Mouse (Mus musculus) hindbrain, postnatal 0 days (tissue): ENCODE data around the gene Ifnar1. TPM values are rescaled to one million over a fixed set of nuclear protein-coding genes. Genes with fewer than 3 reads are reported as not detected.

Source experiments
- ATAC-seq: fragments of 200-750 bp; cut with Nextera tagmentation; 2 replicates; pipeline ENCODE4 v1.8.0; 2017; ENCODE audit warnings: mild to moderate bottlenecking, moderate TSS enrichment, moderate library complexity
- DNase-seq: peaks from one replicate; pipeline ENCODE4 v3.0.0-alpha.2; 2015; ENCODE audit warnings: low spot score
- H3K27ac ChIP-seq: fragments of 300-500 bp; sonication (generic); 2 replicates; pipeline ENCODE4 v1.5.1; 2014; ENCODE audit warnings: mild to moderate bottlenecking
- H3K27me3 ChIP-seq: fragments of 300-500 bp; sonication (generic); 2 replicates; pipeline ENCODE4 v1.6.1; 2014; ENCODE audit warnings: low read length, mixed read lengths; ENCODE audit not compliant: insufficient read depth
- H3K36me3 ChIP-seq: fragments of 300-500 bp; sonication (generic); 2 replicates; pipeline ENCODE4 v1.6.1; 2014; ENCODE audit warnings: low read length, mixed read lengths; ENCODE audit not compliant: insufficient read depth
- H3K4me1 ChIP-seq: fragments of 300-500 bp; sonication (generic); 2 replicates; pipeline ENCODE4 v1.6.1; 2014; ENCODE audit warnings: antibody characterized with exemption, low read length, mixed read lengths; ENCODE audit not compliant: insufficient read depth
- H3K4me2 ChIP-seq: fragments of 300-500 bp; sonication (generic); 2 replicates; pipeline ENCODE4 v1.6.1; 2014; ENCODE audit warnings: low read depth, mild to moderate bottlenecking, low read length, moderate library complexity, mixed read lengths
- H3K4me3 ChIP-seq: fragments of 300-500 bp; sonication (generic); 2 replicates; pipeline ENCODE4 v1.5.1; 2014; ENCODE audit warnings: low read length
- H3K9ac ChIP-seq: fragments of 300-500 bp; sonication (generic); replicated peaks from 2 replicates; pipeline ENCODE4 v1.6.1; 2014; ENCODE audit warnings: mild to moderate bottlenecking, low read length, moderate library complexity, mixed read lengths
- H3K9me3 ChIP-seq: fragments of 300-500 bp; sonication (generic); 2 replicates; pipeline ENCODE4 v1.6.1; 2016; ENCODE audit warnings: low read length, mixed read lengths
- CTCF ChIP-seq: IDR thresholded peaks from 2 replicates; pipeline ENCODE4 v1.5.1; 2016; ENCODE audit warnings: antibody characterized with exemption, control low read depth, low read depth
- WGBS: fragments of 180-500 bp; shearing (Covaris S2); extraction: QIAGEN DNeasy Blood & Tissue Kit; methylation state at CpG from one replicate; pipeline ENCODE4 v1.1.7; 2014; 5-methylcytosine and 5-hydroxymethylcytosine counted together
- polyA plus RNA-seq: library from polyadenylated mRNA; unstranded; fragments of >200 nt; fragmentation: Nextera tagmentation; extraction: Ambion mirVana; gene quantifications from 2 replicates; pipeline ENCODE4 v1.2.1, GENCODE M21; 2015
- total RNA-seq: library from RNA; depleted of rRNA; stranded (reverse); fragments of >200 nt; gene quantifications from 2 replicates; pipeline ENCODE4 v1.2.3, GENCODE M21; 2014

The Ifnar1 gene
- total and polyA plus RNA-seq, 2 experiments from 2014 or later = 34.1 to 53.1 TPM

DNA sequence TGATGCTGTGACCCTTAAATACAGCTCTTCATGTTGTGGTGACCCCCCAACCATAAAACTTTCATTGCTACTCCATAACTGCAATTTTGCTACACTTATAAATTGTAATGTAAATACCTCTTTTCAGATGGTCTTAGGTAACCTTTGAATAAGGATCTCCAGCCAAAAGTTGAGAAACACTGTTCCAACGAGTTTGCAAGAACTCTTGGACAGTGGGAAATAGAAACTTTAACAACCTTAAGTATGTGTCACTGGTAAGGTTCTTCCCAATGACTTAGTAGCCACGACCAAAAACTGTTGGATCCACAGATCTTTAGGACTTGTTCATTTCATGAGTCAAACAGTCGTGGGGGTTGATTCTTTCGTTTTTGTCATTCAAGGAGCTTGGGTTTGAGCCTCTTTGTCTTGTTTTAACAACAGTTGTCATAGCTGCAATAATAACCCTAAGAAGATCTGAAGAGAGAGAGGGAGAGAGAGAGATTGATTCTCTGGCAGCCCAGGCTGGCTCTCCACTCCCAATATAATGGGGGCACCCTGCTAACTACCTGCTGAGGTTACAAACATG is 21.1 kb upstream of the Ifnar1 start:
- Histone ChIP-seq H3K4me3 (peak overlapping the region; percentile 47), H3K9me3 (no peaks in the 10 kb centered on the region), H3K27me3 (no peaks in the 10 kb centered on the region), H3K4me2 (peak overlapping the region; percentile 62), H3K36me3 (no peaks in the 10 kb centered on the region; the same call in 1 of the 2 replicates), H3K27ac (peak overlapping the region; percentile 82; the same call in 1 of the 2 replicates), H3K9ac (peak overlapping the region; percentile 51), H3K4me1 (peaks cover 17% of the 10 kb centered on the region; the same call in 1 of the 2 replicates)
- TF ChIP-seq CTCF = no peak
- no peak for DNase-seq
- WGBS = 83% methylated on average over 4 of the region's 4 CpGs
- no peak for ATAC-seq

DNA sequence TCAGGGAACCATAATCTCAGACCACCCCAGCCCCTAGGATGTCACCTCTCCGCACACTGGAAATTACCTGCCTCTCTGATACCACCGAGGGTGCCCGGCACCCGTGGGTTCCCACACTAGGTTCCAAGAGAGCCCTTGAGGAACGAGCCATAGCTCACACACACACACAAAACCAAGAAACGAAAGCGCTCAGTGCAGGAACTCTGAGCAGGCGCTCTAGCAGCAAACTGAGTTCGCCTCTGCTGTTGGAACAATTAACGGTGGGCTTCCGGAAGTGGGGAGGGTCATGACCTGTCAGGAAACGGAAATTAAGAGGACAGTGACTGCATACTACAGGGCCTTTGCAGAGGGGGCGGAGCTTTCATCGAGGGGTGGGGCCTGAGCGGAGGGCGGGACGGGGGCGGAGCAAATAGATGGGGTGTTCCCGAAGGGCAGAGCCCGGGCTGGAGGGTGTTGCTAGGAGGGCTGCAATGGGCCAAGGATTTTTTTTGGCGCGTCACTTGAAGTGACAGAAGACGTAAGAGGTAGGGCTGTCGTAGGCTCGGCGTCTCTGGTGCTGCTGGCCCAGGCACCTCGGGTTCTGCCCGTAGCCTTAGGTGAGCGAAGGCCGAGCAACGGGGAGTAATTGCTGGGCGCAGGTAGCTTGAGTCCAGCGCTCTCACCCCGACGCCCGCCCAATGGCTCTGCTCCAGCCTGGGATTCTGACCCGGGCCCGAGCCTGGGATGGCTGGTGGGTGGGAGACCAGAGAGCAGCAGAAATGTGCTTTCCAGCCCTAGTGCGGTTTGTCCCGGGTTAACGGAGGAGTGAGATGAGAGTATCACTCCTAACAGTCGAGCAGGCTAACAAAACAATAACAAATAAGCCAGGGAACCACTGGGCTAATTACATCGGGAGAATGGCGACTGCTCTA is 20.2 kb upstream of the Ifnar1 start:
- ATAC-seq = peak; percentile 98
- peak; percentile 93 for DNase-seq
- Histone ChIP-seq H3K27me3 (no peaks in the 10 kb centered on the region), H3K4me2 (peak overlapping the region; percentile 62), H3K4me1 (peaks cover 17% of the 10 kb centered on the region; the same call in 1 of the 2 replicates), H3K4me3 (peak overlapping the region; percentile 47), H3K27ac (peak overlapping the region; percentile 82), H3K36me3 (no peaks in the 10 kb centered on the region; the same call in 1 of the 2 replicates), H3K9ac (peak overlapping the region; percentile 51), H3K9me3 (no peaks in the 10 kb centered on the region)
- TF ChIP-seq CTCF = no peak
- WGBS = 2% methylated on average over 44 of the region's 44 CpGs

DNA sequence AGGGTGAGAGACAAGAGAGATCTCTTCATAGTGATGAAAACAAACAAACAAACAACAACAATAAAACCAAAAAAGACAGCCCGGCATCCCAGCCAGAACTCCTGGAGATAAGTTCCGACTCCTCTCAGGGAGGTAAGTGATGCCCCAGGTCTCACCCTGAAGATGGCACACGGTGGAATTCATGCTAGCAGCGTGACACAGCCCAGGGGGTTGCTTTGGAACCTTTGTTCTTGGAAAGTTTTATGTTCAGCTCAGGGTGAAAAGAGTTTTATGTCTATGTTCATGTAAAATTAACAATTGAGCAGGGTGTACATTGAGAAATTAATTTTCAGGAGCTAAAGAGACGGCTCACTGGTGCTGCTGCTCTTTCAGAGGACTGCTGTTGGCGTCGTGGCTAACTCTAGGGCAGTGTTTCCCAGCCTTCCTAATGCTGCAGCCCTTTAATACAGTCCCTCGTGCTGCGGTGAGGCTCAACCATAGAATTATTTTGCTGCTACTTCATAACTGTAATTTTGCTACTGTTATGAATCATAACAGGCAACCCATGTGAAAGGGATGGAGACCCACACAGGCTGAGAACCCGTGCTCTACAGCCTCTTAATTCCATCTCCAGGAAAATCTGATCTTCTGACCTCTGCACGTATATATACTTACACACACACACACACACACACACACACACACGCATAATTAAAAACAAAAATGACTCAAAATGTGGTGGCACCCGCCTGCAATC is 19.4 kb upstream of the Ifnar1 start:
- Histone ChIP-seq H3K27ac (peak overlapping the region; percentile 82; the same call in 1 of the 2 replicates), H3K9ac (peak overlapping the region; percentile 51; the same call in 1 of the 2 replicates), H3K4me2 (peak overlapping the region; percentile 62), H3K9me3 (no peaks in the 10 kb centered on the region), H3K27me3 (no peaks in the 10 kb centered on the region), H3K4me1 (peaks cover 17% of the 10 kb centered on the region; the same call in 1 of the 2 replicates), H3K36me3 (no peaks in the 10 kb centered on the region; the same call in 1 of the 2 replicates), H3K4me3 (peak overlapping the region; percentile 47)
- ATAC-seq (no peak), DNase-seq (no peak)
- WGBS = 45% methylated on average over 13 of the region's 13 CpGs
- no peak for TF ChIP-seq CTCF

DNA sequence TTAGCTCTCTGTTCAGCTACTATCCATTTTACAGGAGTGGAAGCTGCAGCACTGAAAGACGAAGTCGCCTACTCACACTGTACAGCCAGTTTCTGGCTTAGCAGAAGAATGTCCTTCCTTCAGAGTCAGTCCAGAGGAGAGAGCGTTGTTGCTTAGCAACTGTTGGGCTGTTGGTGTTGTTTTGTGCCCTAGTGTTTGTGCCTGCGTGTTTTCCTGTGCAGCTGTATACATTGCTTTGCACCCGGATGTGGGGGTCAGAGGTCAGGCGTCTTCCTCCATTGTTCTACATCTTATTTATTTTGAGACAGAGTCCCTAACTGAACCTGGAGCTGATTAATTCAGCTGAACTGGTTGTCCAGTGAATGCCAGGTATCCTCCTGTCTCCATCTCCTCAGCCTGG is 18.5 kb upstream of the Ifnar1 start:
- ATAC-seq = peak; percentile 37; the same call in 1 of the 2 replicates
- no peak overlapping the region for H3K4me3 ChIP-seq
- no peak for TF ChIP-seq CTCF

DNA sequence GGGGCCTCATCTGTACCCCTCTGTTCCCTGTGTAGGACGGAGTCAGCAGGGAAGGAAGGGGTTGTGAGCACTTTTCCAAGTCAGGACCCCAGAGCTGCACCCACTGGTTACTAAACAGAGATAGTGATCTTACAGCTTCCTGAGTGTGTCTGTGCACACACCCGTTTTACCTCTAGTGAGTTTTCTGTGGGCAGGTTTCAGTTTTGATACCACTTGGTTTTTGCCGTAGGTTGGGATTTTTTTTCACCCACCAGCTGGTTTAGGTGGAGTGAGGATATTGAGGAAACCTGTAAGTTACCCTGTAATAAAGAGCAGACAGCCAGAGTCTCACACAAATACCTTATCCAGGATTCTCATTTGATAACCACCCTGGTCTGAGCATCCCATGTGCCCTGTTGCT is 14.6 kb upstream of the Ifnar1 start:
- WGBS = 88% methylated on average over 3 of the region's 3 CpGs
- TF ChIP-seq CTCF = no peak
- no peaks in the 10 kb centered on the region; the same call in 1 of the 2 replicates for H3K36me3 ChIP-seq

More for the DNA sequence above, 18.5 kb upstream of the Ifnar1 start:
- Histone ChIP-seq H3K9me3 (no peaks in the 10 kb centered on the region), H3K4me1 (peaks cover 17% of the 10 kb centered on the region; the same call in 1 of the 2 replicates), H3K9ac (no peak overlapping the region), H3K27ac (no peak overlapping the region), H3K4me2 (peak overlapping the region; percentile 62; the same call in 1 of the 2 replicates), H3K27me3 (no peaks in the 10 kb centered on the region), H3K36me3 (no peaks in the 10 kb centered on the region; the same call in 1 of the 2 replicates)
- WGBS = 35% methylated on average over 6 of the region's 6 CpGs
- peak; percentile 50 for DNase-seq

GRCm38 (mm10) chr16:91471481-91471880 is 13.6 kb upstream of the Ifnar1 start:
- Histone ChIP-seq H3K9ac (no peak overlapping the region), H3K27ac (no peak overlapping the region), H3K36me3 (no peaks in the 10 kb centered on the region; the same call in 1 of the 2 replicates), H3K27me3 (no peaks in the 10 kb centered on the region), H3K9me3 (no peaks in the 10 kb centered on the region), H3K4me2 (no peak overlapping the region), H3K4me1 (peaks cover 3% of the 10 kb centered on the region; the same call in 1 of the 2 replicates), H3K4me3 (no peak overlapping the region)
- TF ChIP-seq CTCF = no peak
- no peak for ATAC-seq
- DNase-seq = no peak
- WGBS = 80% methylated on average over 6 of the region's 6 CpGs

More for the DNA sequence above, 14.6 kb upstream of the Ifnar1 start:
- no peak overlapping the region for H3K27ac ChIP-seq
- no peaks in the 10 kb centered on the region for H3K9me3 ChIP-seq
- no peaks in the 10 kb centered on the region for H3K27me3 ChIP-seq
- peaks cover 9% of the 10 kb centered on the region; the same call in 1 of the 2 replicates for H3K4me1 ChIP-seq
- H3K9ac ChIP-seq = no peak overlapping the region
- DNase-seq (no peak), ATAC-seq (no peak)
- no peak overlapping the region for H3K4me3 ChIP-seq
- H3K4me2 ChIP-seq = no peak overlapping the region
